20 mouse cellular contexts compared by ENCODE assay signal in genomic region chr2:43783759-43784735, GRCm38 (mm10). TPM values are rescaled to one million over a fixed set of nuclear protein-coding genes. Genes with fewer than 3 reads are reported as not detected.
DNase-seq lines count a peak whose midpoint lies in the region; ATAC-seq and TF ChIP-seq lines count a peak whose summit lies in the region.
"Had no signal": no experiment of that assay in that cellular context is flagged by ENCODE, and none has a peak within 500 bp of the region (broad histone marks: within the 10 kb centered on the region; RNA-seq: fewer than 3 reads in every experiment).

No protein-coding gene starts in this region.

- no peaks in the 10 kb centered on the region for H3K27me3 ChIP-seq in lung, embryonic 15.5 days
- no peaks in the 10 kb centered on the region for H3K27me3 ChIP-seq in lung, postnatal 0 days (replicated peaks; ENCODE audit: insufficient read depth, low read length)
- H3K27me3 ChIP-seq: intestine, embryonic 15.5 days; liver, embryonic 13.5 days; midbrain, embryonic 13.5 days had no signal

- ATAC-seq in frontal cortex, adult (ENCODE audit: low TSS enrichment): 0 out of 2 replicates have a peak, but pooled peaks have one; percentile 5
- ATAC-seq in lung, embryonic 15.5 days (ENCODE audit: borderline replicate concordance, extremely low read depth, low FRiP score, low TSS enrichment): no peak
- ATAC-seq in lung, postnatal 0 days: no peak
- peak; percentile 29 to 53; a peak in 1 of 4 replicates for ATAC-seq in hematopoietic stem cell, adult 5-6 weeks (replicated peaks in 1 of 2; ENCODE audit: insufficient read depth in 1 of 2, low FRiP score in 2 of 2, low TSS enrichment in 1 of 2, low read depth in 1 of 2, poor library complexity in 2 of 2, severe bottlenecking in 2 of 2)
- no peak for ATAC-seq in CD4-positive, CD25-positive, alpha-beta regulatory T cell, adult 4 months
- ATAC-seq: intestine, embryonic 15.5 days; midbrain, embryonic 13.5 days had no signal

- H3K27ac ChIP-seq in lung, embryonic 15.5 days: peak overlapping the region; percentile 7; the same call in 1 of the 2 replicates
- no peak overlapping the region for H3K27ac ChIP-seq in lung, postnatal 0 days (ENCODE audit: low read length)
- H3K27ac ChIP-seq: hindbrain, embryonic 14.5 days; intestine, embryonic 15.5 days; liver, embryonic 13.5 days; midbrain, embryonic 13.5 days; neural tube, embryonic 15.5 days had no signal

- H3K36me3 ChIP-seq in lung, embryonic 15.5 days: no peaks in the 10 kb centered on the region
- no peaks in the 10 kb centered on the region for H3K36me3 ChIP-seq in lung, postnatal 0 days (ENCODE audit: insufficient read depth, low read length)
- H3K36me3 ChIP-seq: intestine, embryonic 15.5 days; liver, embryonic 13.5 days; midbrain, embryonic 13.5 days; neural tube, embryonic 15.5 days had no signal

- no peak overlapping the region for H3K9ac ChIP-seq in lung, embryonic 15.5 days
- no peak overlapping the region for H3K9ac ChIP-seq in lung, postnatal 0 days (replicated peaks; ENCODE audit: low read depth)
- H3K9ac ChIP-seq: hindbrain, embryonic 14.5 days; intestine, embryonic 15.5 days; liver, embryonic 13.5 days; midbrain, embryonic 13.5 days; neural tube, embryonic 15.5 days had no signal

- H3K4me2 ChIP-seq in lung, embryonic 15.5 days: no peak overlapping the region
- no peak overlapping the region for H3K4me2 ChIP-seq in lung, postnatal 0 days (replicated peaks; ENCODE audit: low read depth, low read length)
- H3K4me2 ChIP-seq: hindbrain, embryonic 14.5 days; intestine, embryonic 15.5 days; liver, embryonic 13.5 days; midbrain, embryonic 13.5 days; neural tube, embryonic 15.5 days had no signal

- DNase-seq in frontal cortex, postnatal 14 days (ENCODE audit: low spot score in 2 of 2): no peak
- DNase-seq in lung, postnatal 0 days (ENCODE audit: low spot score): no peak
- no peak for DNase-seq in cerebellum, adult 9-10 months
- DNase-seq: adrenal gland, postnatal 36 days; B cell, adult 2 months; cerebellum, adult 11 months; cerebellum, postnatal 36 days; heart, postnatal 14 days; liver, embryonic 13.5 days; lung, postnatal 36 days; thymus, postnatal 4 days had no signal

- 49% methylated on average over 7 of the region's 7 CpGs for WGBS in lung, embryonic 15.5 days
- WGBS in lung, postnatal 0 days: 59% methylated on average over 7 of the region's 7 CpGs

- H3K9me3 ChIP-seq in lung, embryonic 15.5 days: no peaks in the 10 kb centered on the region
- no peaks in the 10 kb centered on the region for H3K9me3 ChIP-seq in lung, postnatal 0 days (ENCODE audit: low read length)
- H3K9me3 ChIP-seq: intestine, embryonic 15.5 days; liver, embryonic 13.5 days; midbrain, embryonic 13.5 days; neural tube, embryonic 15.5 days had no signal

- TF ChIP-seq EP300 in lung, postnatal 0 days (IDR thresholded peaks at IDR 0.05): no peak

- H3K4me1 ChIP-seq in lung, embryonic 15.5 days: no peaks in the 10 kb centered on the region; the same call in none of the 2 replicates
- H3K4me1 ChIP-seq in lung, postnatal 0 days (ENCODE audit: insufficient read depth, low read depth, low read length): no peaks in the 10 kb centered on the region
- H3K4me1 ChIP-seq: intestine, embryonic 15.5 days; liver, embryonic 13.5 days had no signal

- TF ChIP-seq CTCF in lung, postnatal 0 days (IDR thresholded peaks at IDR 0.05): no peak

- H3K4me3 ChIP-seq in lung, embryonic 15.5 days: no peak overlapping the region
- H3K4me3 ChIP-seq in lung, postnatal 0 days (ENCODE audit: low read depth, low read length): no peak overlapping the region
- H3K4me3 ChIP-seq: intestine, embryonic 15.5 days; liver, embryonic 13.5 days; midbrain, embryonic 13.5 days; myocyte; neural tube, embryonic 15.5 days had no signal

RNA-seq across cellular contexts. Expression of gene Arhgap15, which starts 35.4 kb away (rescaled TPM):
- 1.4 and 2.4 TPM in 2 replicates for polyA plus RNA-seq in lung, embryonic 15.5 days (2015; fragmentation: Nextera tagmentation; extraction: Ambion mirVana)
- polyA plus RNA-seq in lung, postnatal 0 days (2015; fragmentation: Nextera tagmentation; extraction: Ambion mirVana): 1.5 and 2.2 TPM in 2 replicates
- total RNA-seq in hematopoietic stem cell, adult 5-6 weeks (2017): 148 and 169 TPM in 2 replicates
- 100 to 1,000 TPM; 365 to 377 TPM for polyA plus RNA-seq in CD4-positive, CD25-positive, alpha-beta regulatory T cell, adult 4 months (2017; shearing (Covaris generic))
- polyA plus RNA-seq: myocyte had no signal

Comparison
In these comparisons a context has a peak if more than half of its experiments do, and no peak if none do; other contexts are left out.
1. ATAC-seq: peak in frontal cortex, adult (single experiment) and hematopoietic stem cell, adult 5-6 weeks (2 of 2); none in lung, embryonic 15.5 days (single experiment), lung, postnatal 0 days (single experiment) and CD4-positive, CD25-positive, alpha-beta regulatory T cell, adult 4 months (single experiment).
2. RNA of gene Arhgap15, which starts 35.4 kb away (polyA plus RNA-seq): 365 to 377 TPM in CD4-positive, CD25-positive, alpha-beta regulatory T cell, adult 4 months; 1.4 to 2.4 TPM in lung, embryonic 15.5 days and 1.5 to 2.2 TPM in lung, postnatal 0 days; every median in the first group is over 100 times any median in the second.